Mouse (Mus musculus) liver, adult 2 months (tissue): ENCODE results near the gene Cct5. TPM values are rescaled to one million over a fixed set of nuclear protein-coding genes. Genes with fewer than 3 reads are reported as not detected.

Source experiments
- DNase-seq: peaks from one replicate; pipeline ENCODE4 v3.0.0-alpha.2; 2011; ENCODE audit warnings: low read depth, low spot score; ENCODE audit errors: extremely low read depth
- H3K27ac ChIP-seq: fragments of 200-500 bp; replicated peaks from 2 replicates; pipeline ENCODE4 v1.5.1; 2012; ENCODE audit warnings: low read depth, mild to moderate bottlenecking, control low read depth, inconsistent platforms, low read length; ENCODE audit not compliant: insufficient read depth
- H3K27me3 ChIP-seq: fragments of 200-500 bp; 2 replicates; pipeline ENCODE4 v1.6.1; 2012; ENCODE audit warnings: mild to moderate bottlenecking, moderate library complexity, low read length, inconsistent platforms; ENCODE audit not compliant: control insufficient read depth, insufficient read depth
- H3K36me3 ChIP-seq: fragments of 200-500 bp; 2 replicates; pipeline ENCODE4 v1.6.1; 2012; ENCODE audit warnings: low read length, inconsistent platforms; ENCODE audit not compliant: control insufficient read depth, insufficient read depth
- H3K4me1 ChIP-seq: fragments of 200-500 bp; 2 replicates; pipeline ENCODE4 v1.6.1; 2011; ENCODE audit warnings: low read length; ENCODE audit not compliant: control insufficient read depth, insufficient read depth
- H3K4me3 ChIP-seq: fragments of 200-500 bp; 2 replicates; pipeline ENCODE4 v1.5.1; 2011; ENCODE audit warnings: low read depth, mild to moderate bottlenecking, control low read depth, low read length, moderate library complexity; ENCODE audit not compliant: insufficient read depth
- H3K79me2 ChIP-seq: fragments of 200-500 bp; 2 replicates; pipeline ENCODE4 v1.6.1; 2012; ENCODE audit warnings: inconsistent platforms, mild to moderate bottlenecking, low read length, moderate library complexity; ENCODE audit not compliant: control insufficient read depth, insufficient read depth
- H3K9ac ChIP-seq: fragments of 200-500 bp; 2 replicates; pipeline ENCODE4 v1.6.1; 2012; ENCODE audit warnings: low read depth, mild to moderate bottlenecking, control low read depth, inconsistent platforms, low read length
- CTCF ChIP-seq: fragments of 200-500 bp; IDR thresholded peaks from 2 replicates; pipeline ENCODE4 v1.5.1; 2011; ENCODE audit warnings: low read depth, low read length, control low read depth
- POLR2A ChIP-seq: fragments of 200-500 bp; IDR thresholded peaks from 2 replicates; pipeline ENCODE4 v1.6.1; 2011; ENCODE audit warnings: low read length, control low read depth; ENCODE audit not compliant: insufficient read depth; ENCODE audit errors: extremely low read depth
- WGBS: fragments of 180-500 bp; shearing (Covaris S2); methylation state at CpG from one replicate; pipeline ENCODE4 v1.1.7; 2018; 5-methylcytosine and 5-hydroxymethylcytosine counted together
- polyA plus RNA-seq: library from polyadenylated mRNA; depleted of rRNA; stranded (reverse); fragments of >200 nt; gene quantifications from 2 replicates; pipeline ENCODE4 v1.2.3, GENCODE M21; 2012; rRNA removed
- total RNA-seq: library from RNA; depleted of rRNA; stranded (reverse); fragments of >200 nt; gene quantifications from 2 replicates; pipeline ENCODE4 v1.2.3, GENCODE M21; 2014; rRNA removed

The Cct5 gene
- total and polyA plus RNA-seq, 2 experiments: 73.6 to 180 TPM

DNA sequence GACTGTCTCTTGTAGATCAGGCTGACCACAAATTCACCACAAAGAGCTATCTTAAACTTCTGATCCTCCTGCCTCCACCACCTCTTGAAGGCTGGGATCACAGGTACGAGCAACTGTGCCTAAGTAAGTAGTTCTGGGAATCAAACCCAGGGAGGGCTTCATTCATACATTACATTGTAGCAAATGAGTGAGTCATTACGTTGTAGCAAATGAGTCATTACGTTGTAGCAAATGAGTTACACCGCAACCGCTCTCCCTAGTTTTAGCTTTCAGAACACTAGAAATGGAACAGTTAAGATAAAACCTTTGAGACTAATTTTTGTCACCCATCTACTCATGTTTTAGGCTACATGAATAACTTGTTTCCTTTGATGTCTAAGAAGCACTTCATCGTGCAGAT is 55.3 kb downstream of the Cct5 start:
- H3K4me1 ChIP-seq: peaks cover 38% of the 10 kb centered on the region
- DNase-seq: no peak
- no peak overlapping the region for H3K4me3 ChIP-seq
- 95% methylated on average over 6 of the region's 6 CpGs for WGBS
- H3K27me3 ChIP-seq: no peaks in the 10 kb centered on the region
- no peaks in the 10 kb centered on the region for H3K79me2 ChIP-seq
- H3K36me3 ChIP-seq: no peaks in the 10 kb centered on the region
- H3K9ac ChIP-seq: no peak overlapping the region
- H3K27ac ChIP-seq: no peak overlapping the region
- TF ChIP-seq CTCF (no peak), POLR2A (no peak)

DNA sequence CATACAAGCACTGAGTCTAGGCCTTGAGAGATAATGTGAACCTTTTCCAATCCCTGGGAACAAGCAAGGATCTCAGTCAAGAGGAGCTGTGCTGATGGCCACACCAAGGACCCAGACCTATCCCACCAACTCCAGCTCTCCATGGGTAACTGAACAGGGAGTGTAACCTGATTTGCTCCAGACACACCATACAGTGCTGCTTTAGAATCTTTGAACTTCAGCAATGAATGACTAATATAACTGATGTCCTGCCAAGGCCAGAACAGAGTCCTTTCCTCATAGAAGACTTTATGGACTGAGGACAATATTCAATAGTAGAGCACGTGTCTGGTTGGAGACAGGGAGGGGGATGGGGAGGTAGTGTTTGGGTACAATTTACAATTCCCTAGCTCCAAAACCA is 56.5 kb downstream of the Cct5 start:
- Histone ChIP-seq H3K36me3 (no peaks in the 10 kb centered on the region), H3K4me1 (peaks cover 45% of the 10 kb centered on the region), H3K79me2 (no peaks in the 10 kb centered on the region), H3K9ac (no peak overlapping the region), H3K27me3 (no peaks in the 10 kb centered on the region), H3K4me3 (no peak overlapping the region), H3K27ac (peak overlapping the region; percentile 57)
- no peak for TF ChIP-seq POLR2A
- no peak for TF ChIP-seq CTCF
- 11% methylated on average over 1 of the region's 1 CpGs for WGBS
- peak; percentile 94 for DNase-seq

DNA sequence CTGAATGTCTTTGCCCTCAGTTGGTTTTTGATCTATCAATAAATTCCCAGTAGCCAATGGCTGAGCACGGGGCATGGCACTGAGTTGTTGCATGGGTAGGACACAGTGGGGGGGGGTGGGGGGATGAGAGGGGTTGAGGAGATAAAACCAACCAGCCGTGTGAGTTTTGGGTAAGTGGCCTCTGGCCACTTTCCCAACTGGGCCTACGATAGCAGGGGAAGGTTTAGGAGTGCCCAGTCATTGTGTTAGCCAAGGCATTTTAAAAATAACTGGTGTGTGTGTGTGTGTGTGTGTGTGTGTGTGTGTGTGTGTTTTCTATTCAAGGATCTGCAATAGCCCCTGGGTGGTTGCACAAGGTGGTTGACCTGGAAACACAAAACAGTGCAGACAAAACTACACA is 58.4 kb downstream of the Cct5 start:
- Histone ChIP-seq H3K27ac (peak overlapping the region; percentile 80), H3K27me3 (no peaks in the 10 kb centered on the region), H3K79me2 (no peaks in the 10 kb centered on the region), H3K36me3 (no peaks in the 10 kb centered on the region), H3K4me1 (peaks cover 43% of the 10 kb centered on the region), H3K9ac (no peak overlapping the region), H3K4me3 (no peak overlapping the region)
- peak; percentile 77 for DNase-seq
- no peak for TF ChIP-seq POLR2A
- TF ChIP-seq CTCF: no peak
- WGBS: 19% methylated on average over 3 of the region's 3 CpGs

DNA sequence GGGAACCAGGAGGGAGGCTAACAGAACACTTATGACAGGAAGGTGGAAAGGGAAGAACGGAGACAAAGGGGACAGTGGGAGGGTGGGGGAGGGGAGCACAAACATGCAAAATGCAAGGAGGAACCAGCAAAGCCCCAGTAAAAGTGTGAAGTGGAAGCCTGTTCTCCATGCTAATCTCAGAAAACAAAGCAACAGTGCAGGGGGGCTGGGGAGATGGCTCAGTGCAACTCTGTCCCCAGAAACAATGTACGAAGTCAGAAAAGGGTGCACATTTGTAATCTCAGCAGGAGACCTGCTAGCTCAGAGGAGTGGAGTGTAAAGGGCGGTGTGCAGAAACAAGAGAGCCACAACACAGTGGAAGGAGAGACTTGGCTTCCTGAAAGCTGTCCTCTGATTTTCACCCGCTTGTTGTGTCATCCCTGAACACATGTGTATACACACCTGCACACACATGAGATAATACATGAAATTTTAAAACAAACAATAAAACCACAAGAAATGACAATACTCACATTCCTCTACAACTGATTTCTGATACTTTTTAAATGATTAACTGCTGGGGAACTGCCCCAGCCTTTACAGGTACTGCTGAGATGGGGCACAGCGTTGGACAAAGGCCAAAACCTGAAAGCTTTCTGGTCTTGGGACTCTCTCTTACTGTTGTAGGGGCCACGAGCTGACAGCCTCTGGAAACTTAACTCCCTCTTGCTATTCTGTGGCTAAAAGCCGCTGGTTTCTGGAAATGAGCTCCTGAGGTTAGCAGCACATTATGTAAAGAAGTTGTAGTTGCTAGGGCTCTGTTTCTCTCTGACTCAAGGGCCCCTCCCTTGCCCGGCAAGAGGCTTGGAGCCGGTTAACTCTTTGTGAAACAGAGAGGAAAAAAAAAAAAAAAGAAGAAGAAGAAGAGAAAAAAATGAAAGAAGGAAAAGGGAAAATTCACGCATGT is 59.3 kb downstream of the Cct5 start:
- no peak overlapping the region for H3K4me3 ChIP-seq
- H3K4me1 ChIP-seq: peaks cover 42% of the 10 kb centered on the region
- TF ChIP-seq CTCF: no peak
- no peak for TF ChIP-seq POLR2A
- 11% methylated on average over 10 of the region's 10 CpGs for WGBS
- no peaks in the 10 kb centered on the region for H3K27me3 ChIP-seq
- H3K27ac ChIP-seq: peak overlapping the region; percentile 93
- DNase-seq: peak; percentile 59
- no peaks in the 10 kb centered on the region for H3K79me2 ChIP-seq
- peak overlapping the region; percentile 58; the same call in 1 of the 2 replicates for H3K9ac ChIP-seq
- no peaks in the 10 kb centered on the region for H3K36me3 ChIP-seq

Other genes starting within 250 kb of the Cct5 start
- gene Ankrd33b, start 234.1 kb downstream of the Cct5 start, total RNA-seq: 13.1 and 14.4 TPM in 2 replicates
- 9.1 and 14.1 TPM in 2 replicates for gene Ankrd33b, start 234.1 kb downstream of the Cct5 start, polyA plus RNA-seq
- gene Ropn1l, start 148.1 kb downstream of the Cct5 start, total RNA-seq: 12.1 and 13.0 TPM in 2 replicates
- 8.0 and 8.5 TPM in 2 replicates for gene Ropn1l, start 148.1 kb downstream of the Cct5 start, polyA plus RNA-seq
- 77.0 and 79.8 TPM in 2 replicates for gene March6, start 70.8 kb downstream of the Cct5 start, total RNA-seq
- gene March6, start 70.8 kb downstream of the Cct5 start, polyA plus RNA-seq: 22.6 and 27.5 TPM in 2 replicates
- gene Cmbl, start 36.4 kb downstream of the Cct5 start, total RNA-seq: 292 and 434 TPM in 2 replicates
- 374 and 481 TPM in 2 replicates for gene Cmbl, start 36.4 kb downstream of the Cct5 start, polyA plus RNA-seq
- 20.1 and 20.4 TPM in 2 replicates for gene Fam173b, start within 50 bp of the Cct5 start, total RNA-seq
- 8.5 and 13.7 TPM in 2 replicates for gene Fam173b, start within 50 bp of the Cct5 start, polyA plus RNA-seq